Comparison of ENCODE assay signal across 18 mouse cellular contexts in the genomic region with DNA sequence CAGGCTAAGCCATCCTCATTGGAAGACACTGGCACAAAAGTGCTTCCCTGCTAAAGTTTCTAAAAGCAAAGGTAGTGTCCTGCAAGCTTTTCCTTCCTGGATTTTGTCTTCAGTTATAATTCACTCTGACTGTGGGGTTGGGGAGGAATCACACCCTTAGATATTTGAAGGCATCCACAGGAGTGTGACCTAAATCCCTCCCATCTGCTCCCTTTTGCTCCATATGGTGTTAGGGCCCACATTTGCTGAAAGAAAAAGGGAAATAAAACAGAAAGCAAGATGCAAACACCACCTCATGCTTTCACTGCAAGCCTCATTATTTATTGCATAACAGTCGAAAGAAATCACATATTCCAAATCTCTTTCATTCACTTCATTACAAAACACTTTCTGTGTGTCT.
DNase-seq lines count a peak whose midpoint lies in the region; ATAC-seq lines count a peak whose summit lies in the region.
"Had no signal": no experiment of that assay in that cellular context is flagged by ENCODE, and none has a peak within 500 bp of the region (broad histone marks: within the 10 kb centered on the region; RNA-seq: fewer than 3 reads in every experiment).

No protein-coding gene starts in this region.

- intact Hi-C loops in left cerebral cortex, postnatal 10 days (cut with DNase I) = no loop called here
- intact Hi-C loops in gastrocnemius, postnatal 36 days (cut with DNase I) = no loop called here

- DNase-seq in cerebellum, postnatal 4 days (ENCODE audit: low spot score in 2 of 2) = no peak
- DNase-seq in left cerebral cortex, adult 11 months (ENCODE audit: low spot score) = peak; percentile 3
- no peak for DNase-seq in left cerebral cortex, postnatal 10 days (ENCODE audit: extremely low spot score in 1 of 2, low spot score in 2 of 2)
- DNase-seq in cerebellum, adult 9-10 months = peak; percentile 70
- DNase-seq in retina, embryonic 14.5 days (ENCODE audit: low spot score) = peak; percentile 11
- no peak for DNase-seq in gastrocnemius, postnatal 36 days
- DNase-seq in c-Kit-positive CD71-positive TER-119-positive erythroid progenitor cells, embryonic 14.5 days (ENCODE audit: low spot score) = no peak
- DNase-seq: adrenal gland, postnatal 25 days; gastrocnemius, adult 2 months; heart, adult 2 months; kidney, postnatal 14 days; liver, embryonic 13.5 days; spleen, adult 18-20 months; thymus, postnatal 25 days had no signal

- ATAC-seq in cerebellum, adult (ENCODE audit: insufficient number of reproducible peaks, low FRiP score, low TSS enrichment) = peak; percentile 95
- ATAC-seq: intestine, embryonic 16.5 days; lung, postnatal 0 days; midbrain, embryonic 16.5 days had no signal

Comparison
In these comparisons a context has a peak if more than half of its experiments do, and no peak if none do; other contexts are left out.
1. DNase-seq: peak in left cerebral cortex, adult 11 months (single experiment), cerebellum, adult 9-10 months (single experiment) and retina, embryonic 14.5 days (single experiment); none in cerebellum, postnatal 4 days (0 of 2), left cerebral cortex, postnatal 10 days (0 of 2), gastrocnemius, postnatal 36 days (0 of 2) and c-Kit-positive CD71-positive TER-119-positive erythroid progenitor cells, embryonic 14.5 days (single experiment).